Mouse (Mus musculus) cerebellum, adult 9-10 months (tissue): ENCODE results near the gene Tmem14a.
"Not testable (repeated sequence)": the region's sequence is repeated elsewhere in the genome, so short reads cannot be mapped to it uniquely, and the experiment has no call there.

ENCODE experiments used
- DNase-seq: peaks from one replicate; pipeline ENCODE4 v3.0.0; 2022

The Tmem14a gene

DNA sequence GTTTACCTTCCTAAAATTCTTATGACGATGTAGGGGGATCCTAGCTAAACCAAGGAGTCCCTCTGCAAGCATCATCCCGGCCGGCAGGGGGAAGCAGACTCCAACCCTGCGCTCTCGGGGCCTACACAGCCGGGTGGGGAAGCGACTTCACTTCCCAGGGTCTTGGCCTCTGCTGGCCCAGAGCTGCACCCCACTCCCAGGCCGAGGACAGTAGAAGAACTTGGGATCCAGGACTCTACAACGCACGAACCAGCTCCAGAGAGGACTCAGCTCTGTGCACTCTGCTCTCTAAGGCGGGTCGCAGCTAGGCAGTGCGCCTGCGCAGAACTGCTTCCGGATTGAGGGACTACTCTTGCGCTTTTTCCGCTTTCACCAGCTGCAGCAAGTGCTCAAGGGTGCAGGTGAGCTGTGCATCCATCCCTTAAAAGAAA, at the start of gene Tmem14a:
Tmem14a (plus strand) TSS at position 87 of the 431 bp plus-strand sequence.
- peak; percentile 89 for DNase-seq

DNA sequence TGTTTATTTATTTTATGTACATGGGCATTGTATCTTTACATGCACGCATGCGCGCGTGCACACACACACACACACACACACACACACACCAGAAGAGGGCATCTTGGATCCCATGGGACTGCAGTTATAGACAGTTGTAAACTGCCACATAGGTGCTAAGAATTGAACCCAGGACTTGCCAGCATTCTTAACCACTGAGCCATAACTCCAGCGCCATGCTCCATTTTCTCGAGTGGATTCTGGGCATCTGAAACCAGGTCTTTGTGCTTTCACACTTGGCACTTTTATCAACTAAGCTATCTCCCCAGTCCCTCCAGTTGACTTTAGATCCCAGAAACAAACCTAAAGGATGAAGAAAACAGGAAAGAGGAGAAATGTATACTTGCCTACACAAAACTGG, 33.2 kb upstream of the Tmem14a start:
- DNase-seq = no peak

DNA sequence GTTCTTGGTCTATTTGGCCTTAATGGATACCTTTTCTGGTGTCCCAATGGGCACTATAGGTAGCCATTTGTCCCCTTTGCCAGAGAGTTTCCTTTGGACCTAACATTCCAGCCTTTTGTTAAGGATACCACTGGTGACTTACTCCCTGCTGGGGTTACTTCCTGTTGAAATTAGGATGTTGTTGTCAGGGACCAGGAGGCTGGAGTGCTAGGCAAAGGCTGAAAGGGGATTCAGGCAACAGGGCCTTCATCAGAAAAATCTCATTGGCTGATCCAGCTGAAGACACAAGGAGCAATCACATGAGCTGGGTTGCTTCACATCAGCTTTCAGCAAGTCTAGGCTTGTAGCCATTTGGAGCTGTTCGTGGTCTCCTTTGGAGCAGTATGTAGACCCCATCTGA, 12.1 kb upstream of the Tmem14a start:
- no peak for DNase-seq

DNA sequence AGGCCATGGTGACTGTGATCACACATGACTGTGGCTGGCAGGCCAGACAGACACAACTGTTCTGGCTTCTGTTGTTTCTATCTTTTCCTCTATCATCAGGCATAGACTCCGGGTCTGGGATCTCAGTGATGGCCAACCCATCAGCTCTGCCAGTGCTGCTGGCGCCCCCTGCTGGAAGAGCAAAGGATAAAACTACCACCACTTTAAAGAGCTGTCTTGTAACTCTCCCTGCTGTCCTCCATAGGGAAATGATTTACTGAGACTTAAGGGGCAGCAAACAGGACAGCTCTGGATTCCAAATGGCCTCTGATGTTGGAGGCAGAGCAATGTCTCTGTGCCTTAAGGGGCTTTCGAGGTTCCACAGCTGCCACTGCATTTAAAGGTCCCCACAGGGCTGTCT, 4.8 kb upstream of the Tmem14a start:
- not testable (repeated sequence) for DNase-seq

DNA sequence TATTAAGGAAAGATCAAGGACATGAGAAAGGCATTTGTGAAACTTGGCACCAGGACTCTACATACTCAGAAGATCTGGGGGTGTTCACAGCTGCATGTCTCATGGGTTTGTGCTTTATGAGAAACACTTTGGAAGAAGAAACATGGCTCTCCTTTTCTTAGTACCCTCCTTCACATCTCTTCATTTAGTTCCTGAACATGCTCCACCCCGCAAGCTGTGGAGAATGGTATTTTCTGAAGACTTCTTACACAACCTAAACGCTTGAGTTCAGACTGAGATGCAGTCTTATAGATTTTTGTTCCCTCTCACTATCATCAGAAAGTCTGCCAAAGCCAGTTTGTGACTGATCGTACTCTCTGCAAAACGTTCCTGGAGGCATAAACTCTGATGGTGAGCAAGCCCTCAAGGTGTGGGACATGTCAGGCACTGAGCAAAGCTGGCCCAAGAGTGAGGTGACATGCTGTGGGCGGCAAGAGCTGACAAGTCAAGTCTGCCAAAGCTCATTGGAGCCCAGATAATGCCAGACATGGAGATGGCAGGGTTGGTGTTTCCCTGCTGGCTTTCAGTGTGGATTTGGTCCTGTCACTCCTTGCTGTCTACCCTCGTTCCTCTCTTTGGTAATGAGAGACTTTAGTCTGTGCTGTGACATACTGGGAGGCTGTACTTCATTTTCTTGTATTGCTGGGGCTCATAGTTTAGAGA, 4.2 kb upstream of the Tmem14a start:
- not testable (repeated sequence) for DNase-seq

DNA sequence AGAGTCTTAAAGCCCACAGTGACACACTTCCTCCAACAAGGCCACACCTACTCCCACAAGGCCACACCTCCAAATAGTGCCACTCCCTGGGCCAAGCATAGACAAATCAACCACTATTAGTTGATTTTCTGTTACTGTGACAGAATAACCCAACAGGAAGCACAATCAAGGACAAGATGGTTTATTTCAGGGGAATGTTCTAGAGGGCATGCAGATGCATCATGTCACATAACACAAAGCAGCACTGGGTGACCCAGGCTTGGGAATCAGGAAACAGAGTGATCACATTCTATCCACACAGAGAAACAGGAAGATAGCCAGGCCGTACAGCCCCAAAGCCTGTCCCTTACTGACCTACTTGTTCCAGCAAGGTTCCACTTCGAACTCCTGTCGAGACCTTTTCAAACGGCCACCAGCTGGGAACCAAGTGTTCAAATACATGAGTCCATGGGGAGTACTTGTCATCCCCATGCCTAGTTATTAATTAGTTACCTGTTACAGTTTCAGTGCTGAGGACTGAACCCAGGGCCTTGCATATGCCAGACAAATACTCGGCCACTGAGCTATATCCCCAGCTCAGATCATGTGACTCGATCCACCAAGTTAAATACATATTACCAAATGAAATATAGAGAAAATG, 9.5 kb downstream of the Tmem14a start:
- DNase-seq = no peak

DNA sequence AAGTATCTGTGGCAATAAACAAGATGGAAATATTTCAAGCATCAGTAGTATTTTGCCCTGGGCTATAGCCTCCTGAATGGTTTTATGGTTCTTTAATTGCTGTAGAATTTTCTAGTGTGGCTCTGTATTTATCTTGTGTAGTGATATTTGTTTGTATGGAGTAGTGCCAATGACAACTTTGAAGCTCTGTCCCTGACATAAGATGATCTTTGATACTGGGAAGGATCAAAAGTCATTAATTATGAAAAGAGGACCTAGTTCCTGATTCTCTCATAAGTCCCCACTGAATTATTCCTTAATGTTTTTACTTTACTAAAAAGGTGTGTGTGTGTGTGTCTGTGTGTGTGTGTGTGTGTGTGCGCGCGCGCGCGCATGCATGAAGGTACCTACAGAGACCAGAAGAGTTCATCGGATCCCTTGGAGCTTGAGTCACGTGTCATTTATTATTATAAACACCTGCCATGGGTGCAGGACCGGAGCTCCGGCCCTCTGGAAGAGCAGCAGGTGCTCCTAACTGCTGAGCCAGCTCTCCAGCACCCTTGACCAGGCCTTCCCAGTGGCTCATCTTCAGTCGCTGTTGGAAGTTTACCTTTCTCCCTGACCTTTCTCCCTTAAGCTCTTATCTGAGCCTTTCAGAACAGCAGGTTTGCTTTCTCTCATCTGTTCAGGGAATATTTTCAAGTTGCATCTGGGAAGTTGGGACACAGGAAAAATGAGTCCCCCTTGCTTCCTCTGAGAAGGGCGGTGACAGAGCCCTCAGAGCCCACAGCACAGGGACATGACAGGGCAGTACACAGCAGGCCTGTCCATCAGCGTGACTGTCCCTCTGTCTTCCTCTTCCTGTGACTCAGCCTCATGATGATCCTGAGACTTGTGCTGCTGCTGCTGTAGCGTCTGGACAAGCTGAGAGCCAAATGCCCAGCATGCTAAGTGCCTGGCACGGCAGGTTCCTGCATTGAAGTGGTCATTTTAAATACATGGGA, 10.7 kb downstream of the Tmem14a start:
- DNase-seq = not testable (repeated sequence)

DNA sequence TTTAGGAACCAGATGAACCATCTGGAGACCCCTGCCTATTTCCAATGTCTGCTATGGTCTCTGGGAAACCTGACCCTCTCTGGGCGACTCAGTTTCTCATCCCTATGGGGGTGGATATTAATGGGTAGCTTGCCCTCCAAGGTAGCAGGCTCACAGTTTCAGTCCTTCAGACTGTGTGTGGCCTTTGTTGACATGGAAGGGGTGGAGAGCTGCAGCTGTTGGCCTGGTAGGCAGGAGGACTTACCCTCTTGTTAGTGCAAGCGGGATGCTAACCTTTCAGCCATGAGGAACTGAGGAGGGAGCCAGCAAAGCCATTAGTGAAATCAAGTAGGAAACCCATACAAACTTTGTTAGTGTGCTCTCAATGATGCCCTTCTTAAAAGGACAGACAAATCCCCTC, 12.0 kb downstream of the Tmem14a start:
- DNase-seq = no peak

DNA sequence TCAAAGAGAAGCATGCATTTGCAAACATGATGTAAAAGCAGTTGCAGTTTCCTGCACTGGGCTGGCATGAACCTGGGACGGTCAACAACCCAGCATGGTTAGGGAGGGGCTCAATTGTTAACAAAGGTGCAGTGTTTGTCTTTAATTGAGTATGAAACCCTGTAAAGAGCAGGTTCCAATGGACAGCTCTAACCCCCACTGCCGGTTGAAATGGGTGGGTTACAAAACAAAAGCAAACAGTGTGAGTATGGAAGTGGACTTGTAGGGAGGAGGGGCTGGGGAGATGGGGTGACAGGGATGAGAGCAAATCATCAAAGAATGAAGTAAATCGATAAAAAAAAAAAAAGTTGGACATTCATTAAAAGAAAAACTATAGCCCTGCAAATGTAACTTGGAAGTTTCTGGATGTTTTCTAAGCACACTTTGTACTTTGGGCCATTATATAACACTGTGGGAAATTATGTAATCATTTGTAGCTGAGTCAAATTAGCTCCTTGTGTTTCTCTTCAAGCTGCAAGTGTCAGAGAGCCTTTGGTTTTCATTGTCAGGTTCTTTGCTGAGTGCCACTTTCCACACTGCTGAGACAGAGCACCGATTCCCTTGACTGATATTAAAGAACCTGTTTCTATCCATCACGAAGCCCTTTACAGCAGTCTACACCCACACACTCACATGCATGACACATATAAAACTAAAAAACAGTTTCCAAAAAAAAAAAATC, 13.5 kb downstream of the Tmem14a start:
- no peak for DNase-seq

DNA sequence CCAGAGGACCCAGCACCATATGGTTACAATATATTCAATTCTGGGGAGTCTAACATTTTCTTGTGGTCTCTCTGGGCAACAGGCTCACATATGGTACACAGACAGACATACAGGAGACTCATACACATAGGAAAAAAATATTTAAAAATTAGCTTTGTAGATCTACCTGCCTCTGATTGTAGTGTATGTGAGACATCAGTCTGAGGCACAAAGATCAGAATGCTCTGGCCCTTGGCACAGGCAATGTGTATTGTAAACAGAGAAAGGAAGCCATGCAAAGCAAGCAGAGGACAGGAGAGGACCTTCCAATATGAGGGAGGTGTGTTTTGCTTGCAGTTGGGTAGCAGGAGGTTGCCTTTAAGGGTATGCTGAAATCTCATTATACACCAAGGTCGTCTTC, 14.1 kb downstream of the Tmem14a start:
- DNase-seq = no peak

DNA sequence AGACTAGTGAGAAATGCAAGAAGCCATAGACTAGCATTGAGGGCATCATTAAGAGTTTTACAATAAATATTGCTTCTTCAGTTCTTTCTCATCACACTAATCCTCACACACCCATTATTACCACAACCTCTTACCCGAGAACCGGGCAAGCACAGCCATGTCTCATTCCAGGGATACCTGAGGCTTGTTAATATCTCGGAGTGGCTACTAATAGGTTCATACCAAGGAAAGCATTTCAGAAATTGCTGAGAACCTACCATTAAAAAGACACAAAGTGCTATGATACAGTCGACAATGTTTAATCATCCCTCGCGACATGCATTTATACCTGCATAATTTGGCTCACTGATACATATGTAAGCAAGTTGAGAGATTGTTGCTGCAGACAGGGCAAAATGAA, 17.0 kb downstream of the Tmem14a start:
- no peak for DNase-seq

DNA sequence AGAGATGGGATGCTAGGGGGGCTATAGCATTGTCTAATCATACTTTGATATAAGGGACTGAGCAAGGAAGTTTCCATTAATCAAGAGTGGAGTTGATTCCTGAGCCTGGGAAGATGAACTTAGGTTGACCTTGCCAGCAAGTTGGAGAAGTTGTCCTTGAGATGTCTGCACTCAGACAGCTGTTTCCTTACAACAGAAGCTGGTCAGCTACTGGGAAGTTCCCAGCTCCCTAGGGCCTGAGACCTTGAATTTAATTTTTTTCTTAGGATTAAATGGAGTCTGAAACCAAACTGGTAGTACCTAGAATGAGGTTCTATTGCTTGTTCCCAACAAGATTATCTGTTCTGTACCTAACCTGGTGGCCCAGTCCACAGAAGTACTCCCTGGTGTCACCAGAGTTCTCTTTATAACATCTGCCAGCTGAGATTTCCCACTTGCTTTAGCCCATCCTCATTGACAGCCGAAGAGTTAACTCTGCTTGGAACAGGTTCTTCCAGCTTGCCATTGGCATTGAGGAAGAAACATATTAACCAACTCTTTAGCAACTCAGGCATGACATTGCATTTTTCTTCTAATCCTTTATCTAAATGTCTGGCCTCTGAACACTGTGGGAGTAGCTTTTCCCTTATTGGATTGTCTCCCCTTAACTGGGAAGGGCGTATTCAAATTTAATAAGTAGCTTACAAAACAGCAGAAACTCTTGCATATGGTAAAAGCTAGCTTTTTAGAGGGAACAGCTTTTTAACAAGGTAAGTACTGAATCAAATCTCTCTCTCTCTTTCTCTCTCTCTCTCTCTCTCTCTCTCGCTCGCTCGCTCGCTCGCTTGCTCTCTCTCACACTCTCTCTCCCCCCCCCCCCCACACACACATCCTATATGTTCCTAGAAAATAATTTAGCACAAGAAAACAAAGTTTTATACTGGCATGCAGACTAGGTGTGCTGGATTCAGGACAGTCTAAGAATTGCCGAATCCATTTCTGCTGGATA, 21.8 kb downstream of the Tmem14a start, which contains the start of gene Gsta3:
Gsta3 (plus strand) TSS at position 679 of the 988 bp plus-strand sequence.
- DNase-seq = no peak

DNA sequence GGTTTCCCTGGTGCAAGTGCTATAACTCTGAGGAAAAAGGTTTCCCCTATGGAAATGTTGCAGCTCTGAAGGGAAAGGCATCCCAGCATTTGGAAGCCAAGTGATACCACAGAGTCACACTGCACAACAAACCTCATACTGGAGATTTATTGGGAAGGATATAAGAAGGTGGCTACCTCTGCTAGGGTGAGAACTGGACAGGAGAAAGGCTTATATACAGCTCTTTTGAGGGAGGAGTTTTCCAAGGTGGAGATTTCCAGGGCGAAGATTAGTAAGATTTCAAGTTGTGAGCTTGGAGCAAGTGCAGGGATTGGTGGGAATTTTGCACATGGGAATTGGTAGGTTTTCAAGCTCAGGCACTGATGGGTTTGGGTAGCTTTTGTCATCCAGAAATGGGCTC, 22.7 kb downstream of the Tmem14a start:
- no peak for DNase-seq

DNA sequence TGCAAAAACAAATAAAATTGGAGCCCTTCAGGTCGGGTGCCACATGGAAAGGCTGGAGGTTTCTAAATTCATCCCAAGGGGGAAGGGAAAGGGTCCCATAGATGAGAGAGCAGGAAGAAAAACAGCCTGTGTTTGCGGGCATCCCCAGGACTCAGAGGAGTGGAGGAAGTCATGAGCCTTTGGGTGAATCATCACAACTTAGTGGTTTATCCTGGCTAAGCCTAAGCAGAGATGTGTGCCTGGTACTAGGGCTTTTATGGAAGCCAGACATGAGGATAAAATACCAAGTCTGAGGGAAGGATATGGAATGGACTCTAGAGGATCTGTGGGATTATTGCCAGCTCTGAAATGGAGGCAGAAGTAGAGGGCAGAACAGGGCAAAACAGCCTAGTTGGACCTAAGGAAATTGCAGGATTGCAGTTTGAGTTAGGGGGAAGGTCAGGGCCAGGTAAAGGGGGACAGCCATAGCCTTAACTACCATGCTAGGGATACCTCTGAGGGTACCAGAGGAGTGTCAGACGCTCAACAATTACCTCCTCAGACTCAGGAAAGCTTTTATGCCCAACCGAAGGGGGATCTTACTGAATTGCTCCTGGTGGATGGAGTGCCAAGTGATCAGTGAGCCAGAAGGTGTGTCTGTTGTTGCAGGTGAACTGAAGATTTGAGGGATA, 26.1 kb downstream of the Tmem14a start:
- no peak for DNase-seq

DNA sequence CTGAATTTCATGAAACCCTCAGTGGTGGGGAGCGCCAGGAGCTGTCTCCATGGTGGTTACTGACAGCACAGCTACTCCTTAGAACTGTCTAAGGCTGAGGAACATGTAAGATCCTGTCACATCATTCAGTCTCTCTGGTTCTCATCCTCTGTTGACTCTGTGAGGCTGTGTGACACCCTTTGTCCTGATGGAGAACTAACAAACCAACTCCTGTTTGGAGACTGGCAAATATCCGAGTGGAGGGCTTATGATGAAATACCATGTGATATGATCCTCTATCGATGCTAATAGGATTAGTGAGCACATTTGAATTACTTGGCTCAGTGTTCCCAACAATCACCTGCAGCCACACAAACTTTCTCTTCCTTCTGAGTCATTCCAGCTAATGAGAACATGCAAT, 27.8 kb downstream of the Tmem14a start:
- DNase-seq = no peak

DNA sequence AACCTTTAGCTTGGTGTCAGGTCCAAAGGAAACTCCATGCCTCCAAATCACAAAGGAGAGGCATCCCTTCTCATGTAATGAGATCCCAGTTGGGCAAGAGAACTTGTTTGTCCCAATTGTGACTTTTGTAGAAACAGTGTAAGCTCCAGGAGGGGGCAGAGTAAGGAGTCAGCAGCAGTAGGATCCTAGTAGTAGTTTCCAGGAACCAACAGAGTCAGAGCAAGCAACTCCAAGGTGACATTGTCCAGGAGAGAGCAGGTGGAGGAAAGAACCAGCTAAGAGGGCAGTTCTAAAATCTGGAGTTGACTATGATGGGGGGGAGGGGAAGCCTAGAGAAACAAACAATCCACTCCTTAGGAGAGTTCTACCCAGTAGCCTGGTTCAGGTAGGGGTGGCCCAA, 29.5 kb downstream of the Tmem14a start:
- no peak for DNase-seq

DNA sequence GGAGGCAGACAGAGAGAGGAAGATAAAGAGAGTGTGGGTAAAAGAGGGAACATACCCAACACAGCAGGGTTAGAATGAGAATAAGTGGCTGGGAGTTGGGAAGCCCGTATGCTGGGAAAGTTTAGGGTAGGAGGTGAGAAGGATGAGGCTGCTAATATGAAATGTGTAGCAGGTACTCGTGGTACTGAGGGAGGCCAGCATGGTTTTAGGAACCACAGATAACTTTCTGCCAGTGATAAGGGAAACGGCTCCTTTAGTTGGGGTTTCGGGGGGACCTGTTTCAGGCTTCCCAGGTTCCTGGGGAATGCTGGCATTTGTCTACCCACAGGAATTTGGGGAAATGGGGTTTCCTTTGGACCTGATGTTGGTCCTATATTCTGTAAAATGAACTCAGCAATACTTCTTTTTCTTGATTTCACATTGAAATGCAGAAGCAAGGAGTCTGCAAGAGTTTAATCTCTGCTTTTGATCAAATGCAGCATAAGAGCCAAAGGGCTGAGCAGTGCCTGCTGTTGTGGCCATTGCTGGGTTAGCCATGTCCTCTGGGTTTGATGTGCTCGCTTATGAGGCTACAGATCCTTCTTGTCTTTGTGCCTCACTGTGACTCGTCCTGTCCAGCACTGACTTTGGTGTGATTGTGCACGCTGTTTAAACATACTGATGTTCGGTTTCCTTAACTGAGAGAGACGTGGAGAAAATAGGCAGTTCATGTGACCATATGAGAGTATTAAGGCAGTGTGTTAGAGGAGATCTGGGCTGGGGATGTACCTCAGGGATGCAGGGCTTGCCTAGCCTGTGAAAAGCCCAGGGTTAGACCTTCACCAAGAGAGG, 30.4 kb downstream of the Tmem14a start:
- DNase-seq = no peak

DNA sequence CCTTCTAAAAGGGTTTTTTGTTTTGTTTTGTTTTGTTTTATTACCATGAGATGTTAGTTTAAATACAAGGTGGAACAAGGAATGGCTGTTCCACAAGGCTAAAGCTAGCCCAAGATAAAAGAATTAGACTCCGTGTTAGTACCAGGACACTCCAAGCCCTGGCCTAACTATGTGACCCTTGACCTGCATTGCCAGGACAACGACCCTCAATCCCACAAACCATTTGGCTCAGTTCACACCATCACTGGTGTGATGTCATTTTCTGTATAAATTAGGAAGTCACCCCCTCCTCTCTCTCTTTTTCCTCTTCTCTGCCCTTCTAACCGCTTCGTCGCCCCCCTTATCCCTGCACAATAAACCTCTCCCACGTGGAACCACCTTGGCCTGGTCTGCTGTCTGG, 33.3 kb downstream of the Tmem14a start:
- DNase-seq = no peak

DNA sequence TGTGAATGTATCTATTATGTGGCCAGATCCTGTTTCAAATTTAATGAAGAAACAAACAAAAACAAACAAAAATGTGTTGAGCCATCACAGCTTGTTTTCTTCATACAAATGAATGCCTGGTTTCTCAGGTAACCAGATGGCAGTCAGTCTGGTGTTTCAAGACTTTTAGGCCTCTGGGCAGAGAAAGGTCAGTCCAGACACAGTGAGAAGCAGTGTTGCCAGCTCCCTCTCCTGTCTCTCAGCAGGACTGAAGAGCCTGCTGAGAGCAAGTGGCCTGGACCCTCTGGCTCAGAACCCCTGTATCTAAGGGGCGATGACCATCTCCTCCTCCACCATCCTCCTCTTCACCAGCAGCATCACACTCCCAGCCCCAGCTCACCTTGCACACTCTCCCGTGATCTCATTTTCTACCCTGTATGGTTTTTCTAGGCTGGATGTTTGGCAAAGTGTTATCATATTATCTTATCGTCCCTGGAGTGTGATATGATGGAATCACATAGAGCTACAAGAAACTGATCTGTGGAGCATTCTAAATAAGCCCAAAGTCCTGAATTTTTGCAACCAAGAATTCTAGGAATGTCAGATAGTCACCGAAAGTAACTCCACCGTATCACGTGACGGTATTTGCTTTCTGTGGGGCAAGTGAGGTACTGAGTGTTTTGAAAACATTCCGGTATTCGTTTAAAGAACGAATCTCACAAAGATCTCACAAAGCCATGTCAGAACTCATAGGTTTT, 34.4 kb downstream of the Tmem14a start:
- no peak for DNase-seq
